Mouse (Mus musculus): ENCODE measurements at regions not wholly inside any gene's neighbourhood (a gene's known extent, or its start where the extent isn't known, plus 50 kb on each side); places are given as distances from the start of the nearest gene placed in this dataset.

DNA sequence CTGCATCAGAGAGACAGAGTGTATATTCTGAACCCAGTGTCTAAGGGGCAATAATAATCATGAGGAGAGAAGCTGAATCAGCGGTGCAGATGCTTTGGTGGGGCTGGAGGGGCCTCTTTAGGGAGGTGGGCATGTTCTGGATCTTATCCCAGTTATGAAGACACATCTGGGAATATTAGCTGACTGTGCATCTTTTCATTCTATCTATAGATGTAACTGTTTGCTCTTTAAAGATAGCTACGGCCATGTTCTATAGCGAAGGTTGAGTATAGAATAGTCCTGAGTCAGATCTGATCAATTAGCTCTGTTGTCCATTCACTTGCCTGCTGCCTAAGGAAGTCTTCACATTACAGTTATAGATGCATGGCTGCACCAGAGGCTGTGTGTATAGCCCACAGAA lies 104.0 kb downstream of the 2410131K14Rik start:
- no peaks in the 10 kb centered on the region for H3K27me3 ChIP-seq (ENCODE audit: control insufficient read depth, insufficient read depth, low read length)
- no peak overlapping the region for H3K27ac ChIP-seq (ENCODE audit: low read depth, low read length)
- no peak overlapping the region for H3K4me2 ChIP-seq
- no peaks in the 10 kb centered on the region for H3K9me3 ChIP-seq (replicated peaks; ENCODE audit: control insufficient read depth, low read length)
- WGBS (ENCODE audit: insufficient replicate concordance): 90% methylated on average over 3 of the region's 3 CpGs
- no peak overlapping the region for H3K4me3 ChIP-seq (ENCODE audit: low read depth, low read length)
- no peak for ATAC-seq (replicated peaks; ENCODE audit: insufficient number of reproducible peaks, low FRiP score, low TSS enrichment)
- H3K4me1 ChIP-seq (ENCODE audit: control insufficient read depth, insufficient read depth, low read length): peaks cover 4% of the 10 kb centered on the region; the same call in 1 of the 2 replicates
- no peaks in the 10 kb centered on the region for H3K36me3 ChIP-seq (ENCODE audit: control insufficient read depth, insufficient read depth, low read length)
- no peak overlapping the region for H3K9ac ChIP-seq (ENCODE audit: low read depth, low read length)

DNA sequence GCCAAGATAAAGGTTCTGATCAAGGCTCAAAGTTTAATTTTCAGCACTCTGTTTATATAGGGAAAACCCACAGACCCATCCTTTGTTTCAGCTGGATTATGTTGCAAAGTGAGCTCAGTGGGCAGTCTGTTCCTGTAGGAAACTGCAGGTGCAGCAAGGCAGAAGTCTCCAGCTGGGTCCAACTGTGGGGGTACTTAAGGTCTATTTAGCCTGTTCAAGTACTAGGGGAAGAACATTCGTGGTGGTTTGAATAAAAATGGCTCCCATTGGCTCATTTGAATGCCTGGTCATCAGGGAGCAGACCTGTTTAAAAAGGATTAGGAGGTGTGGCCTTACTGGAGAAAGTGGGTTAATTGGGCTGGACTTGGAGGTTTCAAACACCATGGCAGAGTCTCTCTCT lies 106.3 kb downstream of the 2410131K14Rik start:
- no peak overlapping the region for H3K27ac ChIP-seq (ENCODE audit: low read depth, low read length)
- WGBS (ENCODE audit: insufficient replicate concordance): 55% methylated on average over 1 of the region's 1 CpGs
- peaks cover 11% of the 10 kb centered on the region; the same call in 1 of the 2 replicates for H3K4me1 ChIP-seq (ENCODE audit: control insufficient read depth, insufficient read depth, low read length)
- ATAC-seq (replicated peaks; ENCODE audit: insufficient number of reproducible peaks, low FRiP score, low TSS enrichment): no peak
- H3K4me2 ChIP-seq: no peak overlapping the region
- no peaks in the 10 kb centered on the region for H3K9me3 ChIP-seq (replicated peaks; ENCODE audit: control insufficient read depth, low read length)
- H3K36me3 ChIP-seq (ENCODE audit: control insufficient read depth, insufficient read depth, low read length): no peaks in the 10 kb centered on the region
- no peak overlapping the region for H3K9ac ChIP-seq (ENCODE audit: low read depth, low read length)
- H3K27me3 ChIP-seq (ENCODE audit: control insufficient read depth, insufficient read depth, low read length): no peaks in the 10 kb centered on the region
- H3K4me3 ChIP-seq (ENCODE audit: low read depth, low read length): no peak overlapping the region

DNA sequence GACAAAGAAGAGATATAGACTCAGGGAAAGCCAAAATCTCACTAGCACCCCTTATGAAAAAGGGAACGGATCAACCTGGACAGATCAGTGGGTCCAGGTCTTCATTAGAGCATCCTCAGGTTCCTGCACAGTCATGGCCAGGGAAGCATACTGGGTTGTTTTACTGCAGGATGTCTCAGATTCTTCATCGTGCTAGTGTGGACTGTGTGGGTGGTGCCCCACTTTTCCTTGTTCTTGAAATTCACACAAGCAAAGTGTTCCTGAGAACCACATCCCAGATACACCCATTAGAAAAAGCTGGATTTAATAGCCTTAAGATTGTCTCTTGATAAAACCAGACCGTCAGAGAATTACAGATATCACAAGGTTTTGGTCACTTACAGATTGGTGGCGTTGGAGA lies 107.1 kb downstream of the 2410131K14Rik start:
- H3K27me3 ChIP-seq (ENCODE audit: control insufficient read depth, insufficient read depth, low read length): no peaks in the 10 kb centered on the region
- H3K4me3 ChIP-seq (ENCODE audit: low read depth, low read length): no peak overlapping the region
- no peaks in the 10 kb centered on the region for H3K9me3 ChIP-seq (replicated peaks; ENCODE audit: control insufficient read depth, low read length)
- H3K9ac ChIP-seq (ENCODE audit: low read depth, low read length): no peak overlapping the region
- no peak overlapping the region for H3K27ac ChIP-seq (ENCODE audit: low read depth, low read length)
- H3K4me2 ChIP-seq: no peak overlapping the region
- H3K36me3 ChIP-seq (ENCODE audit: control insufficient read depth, insufficient read depth, low read length): no peaks in the 10 kb centered on the region
- WGBS (ENCODE audit: insufficient replicate concordance): 79% methylated on average over 4 of the region's 4 CpGs
- H3K4me1 ChIP-seq (ENCODE audit: control insufficient read depth, insufficient read depth, low read length): peaks cover 11% of the 10 kb centered on the region; the same call in 1 of the 2 replicates
- ATAC-seq (replicated peaks; ENCODE audit: insufficient number of reproducible peaks, low FRiP score, low TSS enrichment): no peak

DNA sequence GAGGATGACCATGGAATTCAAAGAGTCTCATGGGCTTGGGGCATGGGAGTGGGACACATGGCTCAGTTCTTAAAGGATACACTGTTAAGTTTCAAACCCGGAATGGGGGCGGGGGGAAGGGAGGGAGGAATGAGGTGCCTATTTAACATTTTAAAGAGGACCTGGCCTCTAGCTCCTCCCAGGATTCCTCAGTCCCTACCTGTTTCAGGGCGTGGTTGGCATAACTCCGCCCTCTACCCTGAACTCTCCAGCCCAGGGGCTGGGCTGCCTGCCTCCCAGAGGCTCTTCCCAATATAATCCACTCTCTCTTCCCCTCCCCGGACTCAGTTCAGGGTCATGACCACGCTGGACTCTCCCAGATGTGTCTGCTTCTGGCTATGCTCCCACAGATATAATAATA lies 108.0 kb downstream of the 2410131K14Rik start:
- H3K4me1 ChIP-seq (ENCODE audit: control insufficient read depth, insufficient read depth, low read length): peaks cover 11% of the 10 kb centered on the region; the same call in 1 of the 2 replicates

DNA sequence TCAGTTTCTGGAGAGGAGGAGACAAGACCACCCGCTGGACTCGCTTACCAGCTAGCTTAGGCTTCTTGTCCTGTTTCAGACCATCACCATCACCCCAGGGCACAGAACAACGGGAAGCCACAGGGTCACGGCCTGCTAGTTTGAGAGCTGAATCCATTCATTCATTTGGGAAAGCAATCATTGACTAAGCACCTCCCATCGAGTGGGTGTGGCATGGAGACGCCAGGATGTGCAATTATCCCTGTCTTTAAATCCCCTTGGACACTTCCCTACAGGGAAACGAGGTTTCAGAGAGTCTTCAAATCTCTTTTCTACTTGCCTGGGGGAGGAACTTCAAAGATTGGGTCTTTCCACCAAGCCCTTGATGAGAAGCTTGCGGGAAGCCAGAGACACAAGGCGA lies 108.7 kb downstream of the 2410131K14Rik start:
- 35% methylated on average over 9 of the region's 9 CpGs for WGBS (ENCODE audit: insufficient replicate concordance)
- Histone ChIP-seq H3K27ac (ENCODE audit: low read depth, low read length) (no peak overlapping the region), H3K4me2 (no peak overlapping the region)

More for the DNA sequence above, 108.0 kb downstream of the 2410131K14Rik start:
- H3K4me2 ChIP-seq: no peak overlapping the region
- H3K27ac ChIP-seq (ENCODE audit: low read depth, low read length): no peak overlapping the region
- H3K9me3 ChIP-seq (replicated peaks; ENCODE audit: control insufficient read depth, low read length): no peaks in the 10 kb centered on the region
- H3K9ac ChIP-seq (ENCODE audit: low read depth, low read length): no peak overlapping the region
- 31% methylated on average over 6 of the region's 6 CpGs for WGBS (ENCODE audit: insufficient replicate concordance)
- H3K4me3 ChIP-seq (ENCODE audit: low read depth, low read length): no peak overlapping the region
- ATAC-seq (replicated peaks; ENCODE audit: insufficient number of reproducible peaks, low FRiP score, low TSS enrichment): no peak
- H3K27me3 ChIP-seq (ENCODE audit: control insufficient read depth, insufficient read depth, low read length): no peaks in the 10 kb centered on the region
- no peaks in the 10 kb centered on the region for H3K36me3 ChIP-seq (ENCODE audit: control insufficient read depth, insufficient read depth, low read length)

DNA sequence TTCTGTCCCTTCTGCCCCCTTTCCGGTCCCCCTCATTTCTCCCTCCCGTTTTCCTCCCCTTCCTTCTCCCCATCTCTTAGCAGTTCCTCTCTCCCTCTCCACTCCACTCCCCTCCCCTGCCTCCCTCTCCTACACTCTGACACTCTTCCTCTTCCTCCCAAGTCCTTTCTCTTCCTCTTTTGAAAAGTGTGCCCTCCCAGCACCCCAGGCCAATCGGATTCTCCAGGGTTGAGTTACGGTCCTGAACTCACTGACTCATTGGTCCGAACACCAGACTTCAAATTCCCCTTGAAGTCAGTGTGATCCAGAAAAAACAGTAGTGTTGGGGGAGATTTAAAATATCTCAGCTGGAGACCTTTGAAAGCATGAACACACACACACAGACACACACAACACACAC lies 109.1 kb downstream of the 2410131K14Rik start:
- Histone ChIP-seq H3K36me3 (ENCODE audit: control insufficient read depth, insufficient read depth, low read length) (no peaks in the 10 kb centered on the region), H3K4me3 (ENCODE audit: low read depth, low read length) (no peak overlapping the region), H3K4me2 (no peak overlapping the region), H3K27ac (ENCODE audit: low read depth, low read length) (no peak overlapping the region), H3K27me3 (ENCODE audit: control insufficient read depth, insufficient read depth, low read length) (no peaks in the 10 kb centered on the region), H3K9ac (ENCODE audit: low read depth, low read length) (no peak overlapping the region), H3K9me3 (replicated peaks; ENCODE audit: control insufficient read depth, low read length) (no peaks in the 10 kb centered on the region), H3K4me1 (ENCODE audit: control insufficient read depth, insufficient read depth, low read length) (peaks cover 11% of the 10 kb centered on the region; the same call in 1 of the 2 replicates)
- ATAC-seq (replicated peaks; ENCODE audit: insufficient number of reproducible peaks, low FRiP score, low TSS enrichment): no peak
- 36% methylated on average over 5 of the region's 5 CpGs for WGBS (ENCODE audit: insufficient replicate concordance)

More for the DNA sequence above, 108.7 kb downstream of the 2410131K14Rik start:
- no peaks in the 10 kb centered on the region for H3K36me3 ChIP-seq (ENCODE audit: control insufficient read depth, insufficient read depth, low read length)
- ATAC-seq (replicated peaks; ENCODE audit: insufficient number of reproducible peaks, low FRiP score, low TSS enrichment): no peak
- H3K4me3 ChIP-seq (ENCODE audit: low read depth, low read length): no peak overlapping the region
- H3K27me3 ChIP-seq (ENCODE audit: control insufficient read depth, insufficient read depth, low read length): no peaks in the 10 kb centered on the region
- H3K9me3 ChIP-seq (replicated peaks; ENCODE audit: control insufficient read depth, low read length): no peaks in the 10 kb centered on the region
- peaks cover 11% of the 10 kb centered on the region; the same call in 1 of the 2 replicates for H3K4me1 ChIP-seq (ENCODE audit: control insufficient read depth, insufficient read depth, low read length)
- H3K9ac ChIP-seq (ENCODE audit: low read depth, low read length): no peak overlapping the region

DNA sequence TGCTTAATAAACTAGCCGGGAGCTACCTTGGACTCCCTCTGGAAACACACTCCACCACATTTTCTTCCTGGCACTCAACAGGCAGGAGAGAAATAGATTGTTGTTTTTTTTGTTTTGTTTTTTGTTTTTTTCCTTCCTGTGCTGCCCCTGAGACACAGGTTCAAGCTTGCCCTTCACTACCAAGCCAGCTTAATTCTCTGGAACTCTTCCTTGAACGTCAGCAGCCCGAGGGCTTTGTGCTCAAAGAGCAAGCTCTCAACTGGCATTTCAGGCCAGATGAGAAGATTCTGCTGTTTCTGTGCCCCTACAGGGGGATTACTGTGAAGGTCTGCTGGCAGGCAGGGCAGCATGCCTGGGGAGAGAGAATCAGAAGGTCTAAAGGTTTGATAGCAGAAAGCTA lies 109.8 kb downstream of the 2410131K14Rik start:
- no peak overlapping the region for H3K4me3 ChIP-seq (ENCODE audit: low read depth, low read length)
- no peaks in the 10 kb centered on the region for H3K27me3 ChIP-seq (ENCODE audit: control insufficient read depth, insufficient read depth, low read length)
- H3K9me3 ChIP-seq (replicated peaks; ENCODE audit: control insufficient read depth, low read length): no peaks in the 10 kb centered on the region
- H3K4me1 ChIP-seq (ENCODE audit: control insufficient read depth, insufficient read depth, low read length): peaks cover 11% of the 10 kb centered on the region; the same call in 1 of the 2 replicates
- H3K36me3 ChIP-seq (ENCODE audit: control insufficient read depth, insufficient read depth, low read length): no peaks in the 10 kb centered on the region
- H3K9ac ChIP-seq (ENCODE audit: low read depth, low read length): no peak overlapping the region
- 51% methylated on average over 3 of the region's 3 CpGs for WGBS (ENCODE audit: insufficient replicate concordance)
- no peak overlapping the region for H3K4me2 ChIP-seq
- H3K27ac ChIP-seq (ENCODE audit: low read depth, low read length): no peak overlapping the region
- no peak for ATAC-seq (replicated peaks; ENCODE audit: insufficient number of reproducible peaks, low FRiP score, low TSS enrichment)

DNA sequence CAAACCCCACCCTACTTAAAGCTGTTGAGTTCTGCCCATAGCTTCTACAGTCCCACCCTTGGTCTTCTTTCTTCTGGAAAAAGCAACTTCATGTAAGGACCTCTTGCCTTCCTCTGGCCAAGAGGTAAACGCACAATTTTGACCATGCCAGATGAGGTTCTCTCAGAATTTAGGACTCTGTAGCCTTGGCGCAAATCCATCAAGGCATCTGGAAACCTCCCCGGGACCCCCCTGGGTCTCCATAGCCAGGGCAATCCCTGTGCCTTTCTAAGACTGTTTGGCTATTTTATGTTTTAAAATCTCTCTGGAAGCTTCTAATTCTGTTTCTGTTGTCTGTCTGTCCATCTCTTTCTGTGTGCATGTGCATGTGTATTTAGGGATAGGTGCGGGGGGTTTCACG lies 110.3 kb downstream of the 2410131K14Rik start:
- H3K27ac ChIP-seq (ENCODE audit: low read depth, low read length): no peak overlapping the region
- H3K9ac ChIP-seq (ENCODE audit: low read depth, low read length): no peak overlapping the region
- H3K4me1 ChIP-seq (ENCODE audit: control insufficient read depth, insufficient read depth, low read length): peaks cover 11% of the 10 kb centered on the region; the same call in 1 of the 2 replicates
- WGBS (ENCODE audit: insufficient replicate concordance): 75% methylated on average over 5 of the region's 5 CpGs
- no peaks in the 10 kb centered on the region for H3K36me3 ChIP-seq (ENCODE audit: control insufficient read depth, insufficient read depth, low read length)
- no peaks in the 10 kb centered on the region for H3K9me3 ChIP-seq (replicated peaks; ENCODE audit: control insufficient read depth, low read length)
- no peak overlapping the region for H3K4me2 ChIP-seq
- ATAC-seq (replicated peaks; ENCODE audit: insufficient number of reproducible peaks, low FRiP score, low TSS enrichment): no peak
- H3K4me3 ChIP-seq (ENCODE audit: low read depth, low read length): no peak overlapping the region
- no peaks in the 10 kb centered on the region for H3K27me3 ChIP-seq (ENCODE audit: control insufficient read depth, insufficient read depth, low read length)

DNA sequence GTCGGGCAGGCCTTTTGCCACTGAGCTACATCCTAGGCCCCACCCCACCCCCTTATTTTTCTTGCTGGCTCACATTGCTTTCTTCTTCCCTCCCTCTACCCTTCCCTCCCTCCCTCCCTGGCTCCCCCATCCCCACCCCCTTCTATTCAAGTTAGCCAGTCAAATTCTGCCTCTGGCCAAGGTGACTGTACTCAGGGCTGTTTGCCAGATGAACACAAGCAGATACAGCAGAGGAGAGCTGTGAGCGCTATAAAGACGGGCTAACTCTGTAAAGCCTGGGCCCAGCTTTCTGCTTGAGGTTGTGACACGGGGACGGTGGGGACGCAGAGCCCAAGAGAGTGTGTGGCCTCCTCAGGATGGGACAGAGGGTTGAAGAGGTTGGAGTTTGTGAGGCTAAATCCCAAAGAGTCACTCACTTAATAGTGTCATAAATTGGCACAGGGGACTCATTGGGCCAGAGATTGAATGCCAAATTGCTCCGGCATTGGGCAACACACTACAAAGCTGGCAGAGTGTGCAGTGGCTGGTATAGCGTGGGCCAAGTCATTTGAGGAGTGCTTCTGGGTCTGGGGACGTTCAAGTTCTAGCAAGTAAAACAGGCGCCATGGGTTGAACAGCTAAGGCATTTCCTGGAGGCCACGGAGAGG lies 110.8 kb downstream of the 2410131K14Rik start:
- no peak for ATAC-seq (replicated peaks; ENCODE audit: insufficient number of reproducible peaks, low FRiP score, low TSS enrichment)
- Histone ChIP-seq H3K4me3 (ENCODE audit: low read depth, low read length) (no peak overlapping the region), H3K36me3 (ENCODE audit: control insufficient read depth, insufficient read depth, low read length) (no peaks in the 10 kb centered on the region), H3K9ac (ENCODE audit: low read depth, low read length) (no peak overlapping the region), H3K9me3 (replicated peaks; ENCODE audit: control insufficient read depth, low read length) (no peaks in the 10 kb centered on the region), H3K4me2 (no peak overlapping the region), H3K4me1 (ENCODE audit: control insufficient read depth, insufficient read depth, low read length) (peaks cover 11% of the 10 kb centered on the region; the same call in 1 of the 2 replicates), H3K27ac (ENCODE audit: low read depth, low read length) (no peak overlapping the region), H3K27me3 (ENCODE audit: control insufficient read depth, insufficient read depth, low read length) (no peaks in the 10 kb centered on the region)
- 67% methylated on average over 11 of the region's 11 CpGs for WGBS (ENCODE audit: insufficient replicate concordance)

Measured in heart, embryonic 11.5 days (tissue).